Mouse (Mus musculus) bone marrow macrophage, adult 2 months (primary cell): Measurements from ENCODE around the gene Mageb4.

ENCODE experiments used
- CTCF ChIP-seq: IDR thresholded peaks from 2 replicates; pipeline ENCODE4 v1.5.1; 2012; ENCODE audit warnings: low read depth, mild to moderate bottlenecking, low read length, moderate library complexity
- POLR2A ChIP-seq: IDR thresholded peaks from 2 replicates; pipeline ENCODE4 v1.6.1; 2012; ENCODE audit warnings: mild to moderate bottlenecking, low read depth, low read length, borderline replicate concordance

DNA sequence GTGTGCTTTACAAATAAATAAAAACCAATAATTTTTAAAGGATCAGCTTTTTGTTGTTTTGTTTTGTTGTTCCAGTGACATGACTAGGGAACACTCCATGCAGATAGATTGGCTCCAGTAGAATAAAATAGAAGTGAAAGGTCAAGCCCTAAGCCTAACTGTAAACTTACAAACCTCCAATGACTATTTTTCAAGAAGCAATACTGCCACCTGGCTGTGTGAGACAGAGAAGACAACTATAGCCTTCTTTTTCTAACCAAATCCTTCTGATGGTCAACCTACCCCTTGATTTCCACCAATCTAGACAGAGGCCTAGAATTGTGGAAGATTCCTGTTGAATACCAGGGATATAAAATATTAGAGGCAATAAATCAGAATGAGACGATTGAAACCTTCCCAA is 67.6 kb downstream of the Mageb4 start:
- TF ChIP-seq POLR2A (no peak), CTCF (no peak)
